Mouse (Mus musculus) spleen, adult 2 months (tissue): Measurements from ENCODE around the gene Tcf19. TPM values are rescaled to one million over a fixed set of nuclear protein-coding genes. Genes with fewer than 3 reads are reported as not detected.
A peak's percentile ranks its signal among the peaks of the same experiment; 100 is the strongest.

ENCODE experiments used
- DNase-seq, 2 experiments: peaks; one replicate each; pipeline versions ENCODE4 v3.0.0 to v3.0.0-alpha.2; 2012 to 2021; ENCODE audit warnings: low spot score in 2 of 2, low read depth in 1 of 2
- H3K27ac ChIP-seq: fragments of 200-500 bp; 2 replicates; pipeline ENCODE4 v1.5.1; 2012; ENCODE audit warnings: low read length, inconsistent platforms; ENCODE audit not compliant: insufficient read depth
- H3K27me3 ChIP-seq: fragments of 200-500 bp; 2 replicates; pipeline ENCODE4 v1.6.1; 2012; ENCODE audit warnings: mild to moderate bottlenecking, moderate library complexity, low read length, inconsistent platforms; ENCODE audit not compliant: control insufficient read depth, insufficient read depth
- H3K36me3 ChIP-seq: fragments of 200-500 bp; 2 replicates; pipeline ENCODE4 v1.6.1; 2012; ENCODE audit warnings: mild to moderate bottlenecking, low read length, inconsistent platforms; ENCODE audit not compliant: control insufficient read depth, insufficient read depth
- H3K4me1 ChIP-seq: fragments of 200-500 bp; 2 replicates; pipeline ENCODE4 v1.6.1; 2011; ENCODE audit warnings: inconsistent platforms; ENCODE audit not compliant: control insufficient read depth, insufficient read depth, insufficient read length
- H3K4me3 ChIP-seq: fragments of 200-500 bp; 2 replicates; pipeline ENCODE4 v1.5.1; 2011; ENCODE audit warnings: mild to moderate bottlenecking, inconsistent platforms; ENCODE audit not compliant: insufficient read depth, insufficient read length; ENCODE audit errors: extremely low read depth
- CTCF ChIP-seq: fragments of 200-500 bp; IDR thresholded peaks from 2 replicates; pipeline ENCODE4 v1.5.1; 2011; ENCODE audit warnings: mild to moderate bottlenecking, inconsistent platforms; ENCODE audit not compliant: insufficient read depth, insufficient read length, insufficient replicate concordance; ENCODE audit errors: extremely low read depth
- POLR2A ChIP-seq: fragments of 200-500 bp; IDR thresholded peaks from 2 replicates; pipeline ENCODE4 v1.6.1; 2011; ENCODE audit warnings: low read depth, low read length, inconsistent platforms
- WGBS: fragments of 180-500 bp; shearing (Covaris S2); methylation state at CpG from one replicate; pipeline ENCODE4 v1.1.7; 2018; 5-methylcytosine and 5-hydroxymethylcytosine counted together
- polyA plus RNA-seq: library from polyadenylated mRNA; depleted of rRNA; stranded (reverse); fragments of >200 nt; gene quantifications from 2 replicates; pipeline ENCODE4 v1.2.3, GENCODE M21; 2012; rRNA removed

Gene Tcf19
- 9.6 and 13.5 TPM in 2 replicates for polyA plus RNA-seq

DNA sequence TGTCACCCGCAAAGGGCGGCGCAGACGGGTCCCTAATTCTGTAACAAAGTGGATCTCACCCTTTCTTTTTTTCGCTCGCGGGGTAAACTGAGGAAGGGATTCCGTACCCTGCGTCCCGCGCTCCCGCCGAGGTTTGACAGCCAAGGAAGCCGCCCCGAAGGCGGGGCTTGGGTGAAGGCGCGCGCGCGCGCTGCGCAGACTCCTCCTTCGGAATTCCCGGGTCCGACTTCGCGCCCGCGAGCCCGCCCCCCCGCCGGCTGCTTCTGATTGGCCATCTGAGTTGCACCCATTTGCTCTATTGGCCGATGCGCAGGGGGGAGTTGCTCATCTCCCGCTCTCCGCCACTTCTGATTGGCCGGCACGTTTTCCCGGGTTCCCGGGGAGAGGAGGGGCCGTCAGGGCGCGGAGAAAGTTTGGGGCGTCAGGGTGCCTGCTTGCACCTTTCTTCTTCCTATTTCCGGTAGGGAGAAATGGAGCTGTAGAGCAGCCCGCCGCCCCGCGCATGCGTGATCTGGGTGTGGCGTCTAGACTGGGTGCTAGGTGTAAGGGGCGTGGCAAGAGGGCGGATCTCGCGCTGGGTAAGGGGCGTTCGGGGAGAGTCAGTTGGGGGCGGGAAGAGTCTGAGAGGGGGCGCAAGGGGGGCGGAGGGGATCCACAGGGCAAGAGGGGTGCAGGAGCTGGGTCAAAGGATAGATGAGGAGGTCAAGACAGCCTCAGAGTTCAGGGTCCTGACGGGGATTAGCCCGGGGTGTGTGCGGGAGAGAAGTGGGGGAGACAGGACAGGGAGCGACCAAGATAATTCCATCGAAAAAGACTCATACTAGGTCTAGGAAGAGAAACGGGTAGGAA, at the start of gene Tcf19, which contains the start of gene Cchcr1:
Tcf19 (minus strand) TSS at position 173 of the 849 bp plus-strand sequence.
Cchcr1 (plus strand) TSS at position 449 of the 849 bp plus-strand sequence.
- TF ChIP-seq POLR2A, result no peak
- TF ChIP-seq CTCF, result no peak
- H3K27ac ChIP-seq, result no peak within 1 kb of the TSS
- H3K36me3 ChIP-seq, result no peaks in the 10 kb centered on the region
- WGBS, result under 1% methylated on average over 66 of the region's 67 CpGs
- peak; percentile 71 to 93 for DNase-seq
- no peaks in the 10 kb centered on the region; the same call in 1 of the 2 replicates for H3K4me1 ChIP-seq
- peak within 1 kb of the TSS; percentile 67 for H3K4me3 ChIP-seq
- no peaks in the 10 kb centered on the region for H3K27me3 ChIP-seq

GRCm38 (mm10) chr17:35558216-35558615, 41.6 kb upstream of the Tcf19 start:
- 70% methylated on average over 8 of the region's 8 CpGs for WGBS
- no peaks in the 10 kb centered on the region for H3K4me1 ChIP-seq
- H3K27me3 ChIP-seq, result no peaks in the 10 kb centered on the region

DNA sequence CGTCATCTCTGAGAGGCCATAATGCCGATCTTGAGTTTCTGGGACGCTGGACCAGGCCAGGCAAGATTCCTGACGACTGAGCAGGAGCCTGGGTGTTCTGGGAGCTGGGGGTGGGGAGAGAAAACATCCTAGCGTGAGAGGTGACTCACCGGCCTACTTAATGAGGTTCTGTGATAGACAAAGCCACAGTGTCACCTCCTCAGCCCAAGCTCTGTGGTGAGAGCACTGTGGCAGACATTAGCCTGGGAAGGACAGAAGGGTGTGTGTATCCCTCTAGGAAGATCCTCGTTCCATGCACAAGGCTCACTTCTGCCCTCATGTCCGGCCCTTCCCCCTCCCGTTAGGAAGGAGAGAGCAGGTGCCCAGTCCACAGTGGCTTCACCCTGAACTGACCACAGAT, 40.7 kb upstream of the Tcf19 start:
- Histone ChIP-seq H3K27ac (no peak overlapping the region), H3K4me1 (no peaks in the 10 kb centered on the region), H3K4me3 (no peak overlapping the region), H3K36me3 (no peaks in the 10 kb centered on the region), H3K27me3 (no peaks in the 10 kb centered on the region)
- 83% methylated on average over 9 of the region's 9 CpGs for WGBS
- DNase-seq, result no peak
- no peak for TF ChIP-seq POLR2A
- TF ChIP-seq CTCF, result no peak

More at GRCm38 (mm10) chr17:35558216-35558615, 41.6 kb upstream of the Tcf19 start:
- no peak for DNase-seq
- TF ChIP-seq CTCF (no peak), POLR2A (no peak)
- Histone ChIP-seq H3K27ac (no peak overlapping the region), H3K4me3 (no peak overlapping the region), H3K36me3 (no peaks in the 10 kb centered on the region)

DNA sequence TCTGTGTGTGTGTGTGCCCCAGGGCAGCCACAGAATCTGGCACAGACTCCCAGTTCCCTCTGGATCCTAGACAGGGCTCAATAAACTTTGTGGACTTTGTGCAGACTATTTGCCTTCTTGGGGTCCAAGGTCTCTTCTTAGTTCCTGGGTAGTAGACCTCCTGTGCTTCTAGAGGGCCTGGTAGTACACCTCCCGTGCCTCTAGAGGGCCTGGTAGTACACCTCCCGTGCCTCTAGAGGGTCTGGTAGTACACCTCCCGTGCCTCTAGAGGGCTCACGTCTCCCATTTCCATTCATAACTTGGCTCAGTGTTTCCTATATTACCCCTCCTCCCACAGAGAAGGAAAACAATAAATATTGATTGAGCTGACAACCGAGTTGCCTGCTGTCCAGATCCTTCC, 40.2 kb upstream of the Tcf19 start:
- Histone ChIP-seq H3K4me1 (no peaks in the 10 kb centered on the region), H3K36me3 (no peaks in the 10 kb centered on the region), H3K27me3 (no peaks in the 10 kb centered on the region), H3K27ac (no peak overlapping the region), H3K4me3 (no peak overlapping the region)
- TF ChIP-seq POLR2A, result no peak
- TF ChIP-seq CTCF, result peak; percentile 22; the same call in 1 of the 2 replicates
- WGBS, result 25% methylated on average over 5 of the region's 5 CpGs
- DNase-seq, result no peak

GRCm38 (mm10) chr17:35556186-35556765, 39.7 kb upstream of the Tcf19 start:
- no peaks in the 10 kb centered on the region for H3K27me3 ChIP-seq
- TF ChIP-seq POLR2A (no peak), CTCF (no peak)
- DNase-seq, result no peak

DNA sequence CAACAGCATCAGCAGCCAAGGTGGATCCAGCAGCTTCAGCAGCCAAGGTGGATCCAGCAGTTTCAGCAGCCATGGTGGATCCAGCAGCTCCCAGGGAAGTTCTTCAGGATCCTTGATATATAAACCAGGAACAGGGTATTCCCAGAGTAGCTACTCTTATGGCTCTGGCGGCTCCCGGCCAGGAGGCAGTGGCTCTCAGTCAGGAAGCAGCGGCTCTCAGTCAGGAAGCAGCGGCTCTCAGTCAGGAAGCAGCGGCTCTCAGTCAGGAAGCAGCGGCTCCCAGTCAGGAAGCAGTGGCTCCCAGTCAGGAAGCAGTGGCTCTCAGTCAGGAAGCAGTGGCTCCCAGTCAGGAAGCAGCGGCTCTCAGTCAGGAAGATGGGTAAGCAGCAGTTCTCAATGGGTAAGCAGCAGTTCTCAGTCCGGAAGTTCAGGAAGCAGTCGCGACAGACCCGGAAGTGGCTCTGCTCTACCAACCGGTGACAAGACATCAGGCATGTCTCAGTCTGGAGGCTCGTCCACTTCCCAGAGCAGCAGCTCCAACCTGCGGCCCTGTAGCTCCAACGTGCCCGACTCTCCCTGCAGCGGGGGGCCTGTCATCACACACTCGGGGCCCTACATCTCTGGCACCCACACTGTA, 38.3 kb upstream of the Tcf19 start:
- DNase-seq, result no peak

More at GRCm38 (mm10) chr17:35556186-35556765, 39.7 kb upstream of the Tcf19 start:
- Histone ChIP-seq H3K4me1 (no peaks in the 10 kb centered on the region), H3K4me3 (no peak overlapping the region), H3K36me3 (no peaks in the 10 kb centered on the region), H3K27ac (no peak overlapping the region)
- 88% methylated on average over 13 of the region's 13 CpGs for WGBS

More for the DNA sequence above, 38.3 kb upstream of the Tcf19 start:
- 86% methylated on average over 18 of the region's 18 CpGs for WGBS
- no peaks in the 10 kb centered on the region for H3K36me3 ChIP-seq
- H3K27me3 ChIP-seq, result no peaks in the 10 kb centered on the region
- no peak for TF ChIP-seq CTCF
- no peak for TF ChIP-seq POLR2A
- H3K27ac ChIP-seq, result no peak overlapping the region
- no peaks in the 10 kb centered on the region for H3K4me1 ChIP-seq
- no peak overlapping the region for H3K4me3 ChIP-seq
